Mouse (Mus musculus): ENCODE measurements around the gene Rasgef1b. TPM values are rescaled to one million over a fixed set of nuclear protein-coding genes. Genes with fewer than 3 reads are reported as not detected.

Rasgef1b gene
- polyA plus RNA-seq, 1 experiment from 2014 or later, result 39.7 TPM

GRCm38 (mm10) chr5:99479263-99480077 lies 249.4 kb downstream of the Rasgef1b start:
- Histone ChIP-seq H3K36me3 (no peaks in the 10 kb centered on the region), H3K4me2 (replicated peaks) (peak overlapping the region; percentile 54), H3K9me3 (no peaks in the 10 kb centered on the region), H3K4me3 (peak overlapping the region; percentile 5; the same call in 1 of the 2 replicates), H3K27me3 (replicated peaks) (0 out of 2 replicates have a peak, but pooled peaks cover 3% of the 10 kb centered on the region), H3K9ac (peak overlapping the region; percentile 40; the same call in 1 of the 2 replicates), H3K4me1 (peaks cover 25% of the 10 kb centered on the region), H3K27ac (peak overlapping the region; percentile 50; the same call in 1 of the 2 replicates)
- WGBS, result 2% methylated on average over 20 of the region's 20 CpGs
- ATAC-seq (ENCODE audit: low FRiP score, low read depth), result peak; percentile 83

- no peak overlapping the region; the same call in 1 of the 2 replicates for H3K27ac ChIP-seq
- H3K9ac ChIP-seq, result no peak overlapping the region
- no peak for ATAC-seq (ENCODE audit: low FRiP score, low read depth)
- no peaks in the 10 kb centered on the region for H3K9me3 ChIP-seq
- no peaks in the 10 kb centered on the region for H3K36me3 ChIP-seq
- WGBS, result 30% methylated on average over 4 of the region's 4 CpGs
- no peak overlapping the region for H3K4me3 ChIP-seq
- peak overlapping the region; percentile 54; the same call in 1 of the 2 replicates for H3K4me2 ChIP-seq (replicated peaks)
- H3K4me1 ChIP-seq, result peaks cover 26% of the 10 kb centered on the region
- H3K27me3 ChIP-seq (replicated peaks), result 0 out of 2 replicates have a peak, but pooled peaks cover 3% of the 10 kb centered on the region
Observed at GRCm38 (mm10) chr5:99478716-99479115, 250.1 kb downstream of the Rasgef1b start.

- H3K27me3 ChIP-seq (replicated peaks), result 0 out of 2 replicates have a peak, but pooled peaks cover 3% of the 10 kb centered on the region
- H3K27ac ChIP-seq, result no peak overlapping the region
- no peak overlapping the region for H3K9ac ChIP-seq
- no peak overlapping the region for H3K4me3 ChIP-seq
- 94% methylated on average over 9 of the region's 9 CpGs for WGBS
- peaks cover 26% of the 10 kb centered on the region for H3K4me1 ChIP-seq
- no peaks in the 10 kb centered on the region for H3K9me3 ChIP-seq
- H3K36me3 ChIP-seq, result no peaks in the 10 kb centered on the region
- no peak overlapping the region for H3K4me2 ChIP-seq (replicated peaks)
- no peak for ATAC-seq (ENCODE audit: low FRiP score, low read depth)
Observed at GRCm38 (mm10) chr5:99477420-99477815, 251.4 kb downstream of the Rasgef1b start.

GRCm38 (mm10) chr5:99476640-99477419 lies 252.0 kb downstream of the Rasgef1b start:
- no peak overlapping the region for H3K4me3 ChIP-seq
- H3K36me3 ChIP-seq, result no peaks in the 10 kb centered on the region
- H3K9ac ChIP-seq, result no peak overlapping the region
- 0 out of 2 replicates have a peak, but pooled peaks cover 3% of the 10 kb centered on the region for H3K27me3 ChIP-seq (replicated peaks)
- no peak for ATAC-seq (ENCODE audit: low FRiP score, low read depth)
- 84% methylated on average over 6 of the region's 6 CpGs for WGBS
- H3K4me1 ChIP-seq, result peaks cover 26% of the 10 kb centered on the region
- no peaks in the 10 kb centered on the region for H3K9me3 ChIP-seq
- no peak overlapping the region for H3K27ac ChIP-seq
- no peak overlapping the region for H3K4me2 ChIP-seq (replicated peaks)

- H3K9me3 ChIP-seq, result no peaks in the 10 kb centered on the region
- H3K27ac ChIP-seq, result no peak overlapping the region
- H3K27me3 ChIP-seq (replicated peaks), result 0 out of 2 replicates have a peak, but pooled peaks cover 1% of the 10 kb centered on the region
- ATAC-seq (ENCODE audit: low FRiP score, low read depth), result no peak
- H3K4me2 ChIP-seq (replicated peaks), result no peak overlapping the region
- peaks cover 12% of the 10 kb centered on the region for H3K4me1 ChIP-seq
- H3K9ac ChIP-seq, result no peak overlapping the region
- no peaks in the 10 kb centered on the region for H3K36me3 ChIP-seq
- 74% methylated on average over 5 of the region's 5 CpGs for WGBS
- no peak overlapping the region for H3K4me3 ChIP-seq
Observed at GRCm38 (mm10) chr5:99472607-99473335, 256.1 kb downstream of the Rasgef1b start.

- Histone ChIP-seq H3K9ac (no peak overlapping the region), H3K4me1 (peaks cover 12% of the 10 kb centered on the region), H3K4me2 (replicated peaks) (no peak overlapping the region), H3K36me3 (no peaks in the 10 kb centered on the region), H3K9me3 (no peaks in the 10 kb centered on the region), H3K27me3 (replicated peaks) (no peaks in the 10 kb centered on the region), H3K27ac (no peak overlapping the region), H3K4me3 (no peak overlapping the region)
- no peak for ATAC-seq (ENCODE audit: low FRiP score, low read depth)
- 82% methylated on average over 4 of the region's 4 CpGs for WGBS
Observed at GRCm38 (mm10) chr5:99471790-99472189, 257.1 kb downstream of the Rasgef1b start.

GRCm38 (mm10) chr5:99470613-99471012 lies 258.3 kb downstream of the Rasgef1b start:
- H3K27me3 ChIP-seq (replicated peaks), result no peaks in the 10 kb centered on the region
- H3K36me3 ChIP-seq, result no peaks in the 10 kb centered on the region
- no peak overlapping the region for H3K4me2 ChIP-seq (replicated peaks)
- no peak overlapping the region for H3K9ac ChIP-seq
- peaks cover 12% of the 10 kb centered on the region for H3K4me1 ChIP-seq
- H3K27ac ChIP-seq, result no peak overlapping the region
- H3K4me3 ChIP-seq, result no peak overlapping the region
- H3K9me3 ChIP-seq, result no peaks in the 10 kb centered on the region
- ATAC-seq (ENCODE audit: low FRiP score, low read depth), result no peak

- Histone ChIP-seq H3K4me2 (replicated peaks) (no peak overlapping the region), H3K9me3 (no peaks in the 10 kb centered on the region), H3K9ac (no peak overlapping the region), H3K27ac (no peak overlapping the region), H3K27me3 (replicated peaks) (no peaks in the 10 kb centered on the region), H3K4me3 (no peak overlapping the region), H3K4me1 (no peaks in the 10 kb centered on the region), H3K36me3 (no peaks in the 10 kb centered on the region)
- no peak for ATAC-seq (ENCODE audit: low FRiP score, low read depth)
- 87% methylated on average over 6 of the region's 6 CpGs for WGBS
Observed at GRCm38 (mm10) chr5:99459007-99459406, 269.9 kb downstream of the Rasgef1b start.

- Histone ChIP-seq H3K27me3 (replicated peaks) (no peaks in the 10 kb centered on the region), H3K9ac (no peak overlapping the region), H3K4me1 (no peaks in the 10 kb centered on the region), H3K4me3 (no peak overlapping the region), H3K27ac (no peak overlapping the region), H3K36me3 (no peaks in the 10 kb centered on the region), H3K9me3 (no peaks in the 10 kb centered on the region), H3K4me2 (replicated peaks) (no peak overlapping the region)
- WGBS, result 92% methylated on average over 3 of the region's 3 CpGs
- no peak for ATAC-seq (ENCODE audit: low FRiP score, low read depth)
Observed at GRCm38 (mm10) chr5:99457291-99457690, 271.6 kb downstream of the Rasgef1b start.

- no peak overlapping the region for H3K9ac ChIP-seq
- no peak for ATAC-seq (ENCODE audit: low FRiP score, low read depth)
- no peak overlapping the region for H3K27ac ChIP-seq
- no peak overlapping the region for H3K4me3 ChIP-seq
- H3K36me3 ChIP-seq, result no peaks in the 10 kb centered on the region
- no peaks in the 10 kb centered on the region for H3K27me3 ChIP-seq (replicated peaks)
- H3K4me2 ChIP-seq (replicated peaks), result no peak overlapping the region
- H3K9me3 ChIP-seq, result no peaks in the 10 kb centered on the region
- WGBS, result 60% methylated on average over 2 of the region's 2 CpGs
- H3K4me1 ChIP-seq, result no peaks in the 10 kb centered on the region
Observed at GRCm38 (mm10) chr5:99451939-99452338, 276.9 kb downstream of the Rasgef1b start.

- no peaks in the 10 kb centered on the region for H3K4me1 ChIP-seq
- no peak overlapping the region for H3K9ac ChIP-seq
- H3K27ac ChIP-seq, result no peak overlapping the region
- no peaks in the 10 kb centered on the region for H3K9me3 ChIP-seq
- no peak for ATAC-seq (ENCODE audit: low FRiP score, low read depth)
- no peaks in the 10 kb centered on the region for H3K27me3 ChIP-seq (replicated peaks)
- H3K4me2 ChIP-seq (replicated peaks), result no peak overlapping the region
- H3K36me3 ChIP-seq, result no peaks in the 10 kb centered on the region
- no peak overlapping the region for H3K4me3 ChIP-seq
- 58% methylated on average over 5 of the region's 5 CpGs for WGBS
Observed at GRCm38 (mm10) chr5:99451416-99451815, 277.4 kb downstream of the Rasgef1b start.

- Histone ChIP-seq H3K9ac (no peak overlapping the region), H3K4me2 (replicated peaks) (no peak overlapping the region), H3K27me3 (replicated peaks) (no peaks in the 10 kb centered on the region), H3K4me1 (no peaks in the 10 kb centered on the region), H3K36me3 (no peaks in the 10 kb centered on the region), H3K4me3 (no peak overlapping the region), H3K9me3 (no peaks in the 10 kb centered on the region), H3K27ac (no peak overlapping the region)
- WGBS, result 70% methylated on average over 4 of the region's 4 CpGs
- no peak for ATAC-seq (ENCODE audit: low FRiP score, low read depth)
Observed at GRCm38 (mm10) chr5:99450994-99451393, 277.9 kb downstream of the Rasgef1b start.

Data from neural tube, embryonic 12.5 days (tissue).